Mouse (Mus musculus) left cerebral cortex, postnatal 36 days (tissue): Measurements from ENCODE around the gene Pdzd2. TPM values are rescaled to one million over a fixed set of nuclear protein-coding genes. Genes with fewer than 3 reads are reported as not detected.

Experiments used
- DNase-seq, 2 experiments: peaks; one replicate each; pipeline ENCODE4 v3.0.0; 2021 to 2022; ENCODE audit warnings: low spot score in 2 of 2, mixed read lengths in 1 of 2
- intact Hi-C: fragments of 180-260 bp; cut with DNase I; formaldehyde crosslinking; loops from one replicate; pipeline ENCODE4 v1.15.1; 2025
- total RNA-seq, 2 experiments: library from RNA; stranded (reverse); gene quantifications; 2 replicates each; pipeline ENCODE4 v1.2.3; 2021

Gene Pdzd2
- total RNA-seq, 2 experiments from 2014 or later = 63.7 to 94.1 TPM

DNA sequence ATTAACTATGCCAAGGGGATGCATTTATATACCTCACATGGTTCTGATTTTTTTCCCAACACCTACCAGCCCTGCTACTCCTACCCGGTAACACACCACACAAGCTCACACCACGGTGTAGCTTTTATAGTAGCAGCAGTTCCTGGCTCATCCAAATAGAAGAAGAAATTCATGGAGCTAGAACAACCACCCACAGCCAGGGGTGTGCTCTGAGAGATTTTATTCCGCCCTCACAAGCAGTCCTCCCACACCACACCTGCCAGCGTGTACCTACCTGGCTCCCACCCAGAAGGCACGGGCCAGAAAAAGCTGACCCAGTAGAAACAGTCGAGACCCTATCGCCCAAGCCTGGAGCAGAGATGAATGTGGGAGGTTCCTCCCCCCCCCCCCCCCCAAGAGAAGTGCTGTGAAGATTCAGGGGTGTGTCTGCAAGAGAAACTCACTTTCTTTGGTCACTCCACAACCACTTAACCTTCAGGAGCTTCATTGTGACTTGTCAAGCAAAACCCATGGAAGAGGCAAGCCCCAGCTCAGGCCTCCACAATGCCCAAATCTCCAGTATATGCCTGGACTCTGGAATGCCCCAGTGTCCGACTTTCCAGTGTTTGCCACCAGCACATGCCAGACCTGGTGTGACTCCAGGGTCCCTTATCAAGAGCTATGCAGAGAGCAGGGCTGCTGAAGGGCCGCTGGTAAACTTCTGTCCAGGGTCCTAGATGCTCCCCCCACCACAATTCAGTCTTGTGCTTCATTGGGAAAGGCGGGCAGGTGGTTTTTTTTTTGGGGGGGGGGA, 1.2 kb downstream of the Pdzd2 start:
- DNase-seq = peak; percentile 62 to 78
- intact Hi-C loops = loop anchor here (5.0 kb wide), 3 partner anchors 51 to 106 kb away; no protein-coding TSS in a partner anchor

DNA sequence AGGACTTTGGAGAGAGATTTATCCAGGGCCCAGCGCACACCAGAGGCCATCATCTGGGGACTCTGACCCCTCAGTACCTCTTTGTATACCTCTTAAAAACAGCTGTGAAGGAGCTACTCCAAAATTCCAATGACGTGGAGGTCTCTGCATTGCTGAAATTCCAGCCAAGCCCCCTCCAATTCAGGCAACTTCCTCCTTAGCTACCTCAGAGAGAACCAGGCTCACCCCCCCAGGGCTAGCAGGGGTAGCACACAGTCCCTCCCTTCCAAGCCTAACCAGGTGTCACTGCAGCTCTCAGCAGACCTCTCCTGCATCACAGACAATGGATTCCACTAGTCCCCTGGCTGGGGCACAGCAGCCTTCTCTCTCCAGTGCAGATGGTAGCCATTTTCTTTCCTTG, 4.5 kb downstream of the Pdzd2 start:
- intact Hi-C loops = loop anchor here (5.0 kb wide), 3 partner anchors 48 to 103 kb away; no protein-coding TSS in a partner anchor
- no peak for DNase-seq

GRCm38 (mm10) chr15:12734221-12734620, 5.5 kb downstream of the Pdzd2 start:
- intact Hi-C loops = no loop called here

GRCm38 (mm10) chr15:12732613-12733012, 7.1 kb downstream of the Pdzd2 start:
- intact Hi-C loops = no loop called here
- DNase-seq = no peak

More at GRCm38 (mm10) chr15:12734221-12734620, 5.5 kb downstream of the Pdzd2 start:
- DNase-seq = no peak

- intact Hi-C loops = no loop called here
- peak in 1 of 2 experiments; percentile 31 for DNase-seq
Measured at GRCm38 (mm10) chr15:12728381-12728780, 11.3 kb downstream of the Pdzd2 start.

DNA sequence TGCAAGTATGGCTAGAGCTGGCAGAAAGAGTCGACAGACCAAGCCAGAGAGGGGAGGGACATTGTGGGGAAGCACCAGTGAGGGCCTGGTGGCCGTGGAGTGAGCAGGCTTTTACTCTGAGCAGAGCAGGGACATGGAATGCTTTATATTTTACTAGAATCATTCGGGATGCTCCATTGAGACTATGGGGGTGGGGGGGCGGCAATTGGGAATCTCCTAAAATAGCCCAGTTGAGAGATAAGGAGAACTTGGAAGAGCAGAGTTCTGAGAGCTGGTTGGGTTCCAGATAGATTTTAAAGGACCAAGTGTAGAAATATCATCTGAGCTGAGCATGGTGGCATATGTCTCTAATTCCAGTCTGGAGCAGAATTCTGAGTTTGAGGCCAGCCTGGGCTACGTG, 14.5 kb downstream of the Pdzd2 start:
- intact Hi-C loops = no loop called here
- no peak for DNase-seq

GRCm38 (mm10) chr15:12721684-12722500, 17.8 kb downstream of the Pdzd2 start:
- intact Hi-C loops = no loop called here
- no peak for DNase-seq

DNA sequence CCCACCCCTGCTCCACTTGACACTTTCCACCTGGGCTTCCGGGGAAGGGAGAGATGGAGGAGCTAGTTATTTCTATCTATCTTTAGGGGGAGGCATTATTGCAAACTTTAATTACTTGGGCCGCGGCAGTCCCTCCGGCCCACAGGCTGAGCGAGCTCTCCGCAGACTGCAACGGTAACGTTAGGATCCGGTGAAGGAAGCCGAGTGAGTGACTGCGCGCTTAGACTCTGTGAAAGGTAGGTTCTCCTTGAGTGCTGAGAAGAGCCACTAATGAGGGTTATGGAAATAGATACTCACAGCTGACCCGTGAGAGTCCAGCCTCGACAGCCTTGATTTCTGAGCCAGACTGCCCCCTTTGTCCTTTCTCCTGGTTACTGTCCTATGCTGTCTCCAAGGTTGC, 20.9 kb downstream of the Pdzd2 start:
- no peak for DNase-seq
- intact Hi-C loops = no loop called here

DNA sequence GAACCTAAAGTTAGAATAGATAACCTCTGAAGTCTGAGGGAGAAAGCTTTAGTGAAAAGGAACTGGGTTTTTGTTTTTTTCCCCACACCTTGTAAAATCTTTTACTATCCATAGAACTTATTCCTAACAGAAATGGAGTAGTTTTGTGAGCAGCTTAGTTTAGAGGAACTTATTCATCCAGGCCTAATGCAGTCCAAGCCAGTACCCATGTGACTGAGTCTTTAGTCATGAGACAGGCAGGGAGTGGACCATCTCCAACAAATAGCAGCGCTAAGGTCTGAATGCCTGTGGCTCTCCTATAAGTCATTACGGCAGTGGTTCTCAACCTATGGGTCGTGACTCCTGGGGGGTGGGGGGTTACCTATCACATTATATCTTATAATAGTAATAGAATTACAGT, 22.3 kb downstream of the Pdzd2 start:
- intact Hi-C loops = no loop called here

DNA sequence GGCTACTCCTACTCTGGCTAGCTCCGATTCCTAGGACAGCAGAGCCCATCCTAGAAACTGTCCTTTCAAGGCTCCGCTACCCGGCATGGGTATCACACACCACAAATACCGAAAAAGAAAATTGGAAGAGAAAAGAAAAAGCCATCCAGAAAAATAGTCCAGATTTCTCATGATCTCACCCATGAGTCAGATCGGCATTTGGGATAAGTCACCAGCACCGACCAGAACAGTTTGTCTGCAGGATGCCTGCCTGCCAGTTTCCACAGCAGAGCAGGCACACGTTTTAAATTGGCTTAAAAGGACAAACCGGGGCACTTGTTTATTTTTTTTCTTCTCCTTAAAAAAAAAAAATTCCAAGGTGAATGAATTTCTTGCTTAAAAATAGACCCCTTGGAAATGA, 22.8 kb downstream of the Pdzd2 start:
- intact Hi-C loops = no loop called here
- no peak for DNase-seq

More for the DNA sequence above, 22.3 kb downstream of the Pdzd2 start:
- DNase-seq = no peak

GRCm38 (mm10) chr15:12714322-12714721, 25.4 kb downstream of the Pdzd2 start:
- intact Hi-C loops = no loop called here
- no peak for DNase-seq

DNA sequence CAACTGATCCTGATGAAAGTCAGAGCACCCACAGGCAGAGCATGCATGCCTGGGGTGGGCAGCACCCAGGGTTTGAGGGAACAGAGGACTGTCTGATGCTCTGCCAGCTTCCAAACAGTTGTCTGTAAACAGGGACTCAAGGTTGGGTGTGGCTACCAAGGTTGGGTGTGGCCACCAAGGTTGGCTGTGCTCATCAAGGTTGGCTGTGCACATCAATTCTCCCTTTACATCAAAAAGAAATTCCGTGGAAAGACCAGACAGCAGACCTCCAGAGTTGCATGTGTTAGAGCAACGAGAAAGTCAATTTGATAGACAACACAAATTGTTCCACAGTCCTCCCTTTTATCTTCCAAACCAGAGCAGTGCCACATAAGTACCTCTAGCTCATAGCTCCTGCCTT, 26.5 kb downstream of the Pdzd2 start:
- DNase-seq = no peak
- intact Hi-C loops = no loop called here

DNA sequence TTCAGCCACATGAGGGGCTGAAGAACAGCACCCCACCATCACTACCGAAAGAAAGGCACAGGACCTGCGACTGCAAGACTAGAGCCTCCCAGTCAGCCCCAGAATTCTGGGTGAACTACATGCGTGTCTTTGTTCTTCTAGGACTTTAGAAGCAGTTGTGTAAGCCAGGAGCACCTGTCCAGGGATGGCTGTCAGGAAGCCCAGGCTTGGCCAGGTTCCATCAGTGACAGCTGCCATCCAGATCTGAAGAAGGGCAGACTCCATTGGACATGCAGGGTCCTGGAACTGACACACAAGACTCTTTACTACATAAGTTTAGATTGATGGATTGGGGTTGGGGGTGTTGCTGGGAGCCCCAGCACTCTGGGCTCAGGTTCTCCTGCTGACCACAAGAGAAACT, 29.7 kb downstream of the Pdzd2 start:
- intact Hi-C loops = no loop called here
- no peak for DNase-seq

DNA sequence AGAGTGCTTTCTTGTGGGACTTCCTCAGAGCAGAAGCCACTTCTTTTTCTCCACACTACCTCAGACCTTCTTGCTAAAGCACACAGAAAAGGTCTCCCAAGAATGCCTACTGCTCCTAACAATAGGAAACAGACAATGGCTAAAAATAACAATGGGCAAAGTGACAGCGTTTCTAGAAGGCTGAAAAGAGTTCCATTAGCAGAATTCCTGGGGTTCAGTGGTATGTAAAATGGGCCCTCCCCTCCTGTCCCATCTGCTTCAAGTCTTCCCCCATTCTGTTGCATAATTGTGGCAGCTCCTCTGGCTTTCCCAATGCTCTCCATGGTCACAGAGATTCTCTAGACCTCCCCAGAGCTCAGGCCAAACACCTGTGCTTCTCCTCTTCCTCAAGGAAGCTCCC, 31.4 kb downstream of the Pdzd2 start:
- no peak for DNase-seq
- intact Hi-C loops = no loop called here

DNA sequence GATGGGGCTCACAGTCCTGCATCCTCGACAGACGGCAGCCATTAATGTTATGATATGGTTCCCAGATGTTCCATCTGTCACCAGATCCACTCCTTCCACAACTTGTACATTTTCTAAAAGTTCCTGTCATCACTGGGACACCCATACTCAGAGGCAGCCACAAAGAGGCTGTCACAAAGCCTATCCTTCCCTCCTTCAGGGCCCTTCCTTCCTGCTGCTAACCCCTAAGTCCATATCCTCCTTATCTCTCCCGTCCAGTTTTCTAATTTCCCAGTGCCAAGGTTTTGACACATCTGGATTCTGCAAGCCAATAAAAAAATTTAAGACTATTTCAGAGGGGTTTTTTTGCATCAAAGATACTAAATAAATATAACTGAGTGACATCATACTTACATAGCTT, 32.8 kb downstream of the Pdzd2 start:
- no peak for DNase-seq
- intact Hi-C loops = no loop called here

GRCm38 (mm10) chr15:12700367-12700766, 39.4 kb downstream of the Pdzd2 start:
- no peak for DNase-seq
- intact Hi-C loops = no loop called here

GRCm38 (mm10) chr15:12697741-12698140, 42.0 kb downstream of the Pdzd2 start:
- intact Hi-C loops = no loop called here
- DNase-seq = no peak

- intact Hi-C loops = no loop called here
- DNase-seq = no peak
Measured at GRCm38 (mm10) chr15:12696889-12697288, 42.8 kb downstream of the Pdzd2 start.

GRCm38 (mm10) chr15:12689716-12690381, 49.9 kb downstream of the Pdzd2 start:
- intact Hi-C loops = loop anchor here (5.0 kb wide), 1 partner anchor 47 kb away; the partner anchor contains the start of gene Pdzd2
- DNase-seq = no peak

- intact Hi-C loops = no loop called here
- DNase-seq = no peak
Measured at GRCm38 (mm10) chr15:12682549-12682948, 57.2 kb downstream of the Pdzd2 start.
